Mouse (Mus musculus): Measurements from ENCODE around the gene Lelp1. TPM values are rescaled to one million over a fixed set of nuclear protein-coding genes. Genes with fewer than 3 reads are reported as not detected.

Lelp1 gene
- not detected in 2 replicates for polyA plus RNA-seq (2015; fragmentation: Nextera tagmentation; extraction: Ambion mirVana)

DNA sequence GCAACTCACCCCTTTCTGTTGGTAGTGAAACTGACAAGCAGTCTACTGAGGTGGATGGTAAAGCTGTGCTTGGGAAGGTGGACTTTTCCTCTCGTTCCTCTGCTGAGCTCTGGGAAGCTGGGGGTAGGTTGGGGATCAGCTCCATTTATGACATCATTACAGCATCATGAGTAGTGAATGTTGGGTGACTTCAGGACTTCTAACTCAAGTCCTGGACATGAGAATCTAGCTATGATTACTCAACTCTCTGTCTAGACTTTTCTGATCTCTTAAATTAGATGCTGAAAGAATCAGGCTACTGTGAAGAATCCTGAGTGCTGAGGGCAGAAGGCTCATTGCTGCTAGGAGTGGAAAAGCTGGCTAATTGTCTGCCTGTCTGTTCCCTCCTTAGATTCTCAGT is at the start of gene Lelp1:
TSS of gene Lelp1 (minus strand) at position 101 of the 400 bp plus-strand sequence.
- Histone ChIP-seq H3K4me1 (ENCODE audit: insufficient read depth, low read length) (no peaks in the 10 kb centered on the region), H3K9ac (replicated peaks; ENCODE audit: low read length) (no peak within 1 kb of the TSS), H3K27ac (ENCODE audit: low read length) (no peak within 1 kb of the TSS), H3K9me3 (ENCODE audit: low read length) (no peaks in the 10 kb centered on the region; the same call in 1 of the 2 replicates), H3K4me2 (replicated peaks; ENCODE audit: low read depth, low read length) (no peak within 1 kb of the TSS), H3K4me3 (ENCODE audit: low read length) (no peak within 1 kb of the TSS), H3K27me3 (ENCODE audit: insufficient read depth, low read length) (no peaks in the 10 kb centered on the region), H3K36me3 (ENCODE audit: insufficient read depth, low read length) (no peaks in the 10 kb centered on the region)
- 77% methylated on average over 1 of the region's 1 CpGs for WGBS
- ATAC-seq (ENCODE audit: low FRiP score, low TSS enrichment): no peak

DNA sequence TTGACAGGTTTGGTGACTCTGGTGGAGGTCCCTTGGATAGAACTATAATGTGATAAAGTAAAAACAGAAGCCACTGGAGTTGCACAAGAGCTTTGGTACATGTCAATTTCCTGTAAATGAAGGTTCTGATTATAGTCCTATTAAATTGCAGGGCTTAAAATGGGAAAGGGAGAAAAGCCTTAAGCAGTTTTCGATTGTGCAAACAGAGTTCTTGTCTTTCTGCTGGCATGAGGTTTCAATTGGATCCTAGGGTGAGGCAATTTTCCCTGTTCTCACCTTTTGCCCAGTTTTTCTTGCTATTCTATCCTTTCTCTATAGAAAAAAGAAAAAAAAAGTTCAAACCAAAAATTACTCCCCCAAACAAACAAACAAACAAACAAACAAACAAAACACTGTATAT is 34.3 kb upstream of the Lelp1 start:
- H3K4me3 ChIP-seq (ENCODE audit: low read length): no peak overlapping the region
- H3K27me3 ChIP-seq (ENCODE audit: insufficient read depth, low read length): no peaks in the 10 kb centered on the region
- H3K9ac ChIP-seq (replicated peaks; ENCODE audit: low read length): no peak overlapping the region
- no peaks in the 10 kb centered on the region for H3K36me3 ChIP-seq (ENCODE audit: insufficient read depth, low read length)
- ATAC-seq (ENCODE audit: low FRiP score, low TSS enrichment): no peak
- H3K4me2 ChIP-seq (replicated peaks; ENCODE audit: low read depth, low read length): no peak overlapping the region
- WGBS: 80% methylated on average over 1 of the region's 1 CpGs
- no peaks in the 10 kb centered on the region for H3K9me3 ChIP-seq (ENCODE audit: low read length)
- no peaks in the 10 kb centered on the region for H3K4me1 ChIP-seq (ENCODE audit: insufficient read depth, low read length)
- H3K27ac ChIP-seq (ENCODE audit: low read length): no peak overlapping the region

DNA sequence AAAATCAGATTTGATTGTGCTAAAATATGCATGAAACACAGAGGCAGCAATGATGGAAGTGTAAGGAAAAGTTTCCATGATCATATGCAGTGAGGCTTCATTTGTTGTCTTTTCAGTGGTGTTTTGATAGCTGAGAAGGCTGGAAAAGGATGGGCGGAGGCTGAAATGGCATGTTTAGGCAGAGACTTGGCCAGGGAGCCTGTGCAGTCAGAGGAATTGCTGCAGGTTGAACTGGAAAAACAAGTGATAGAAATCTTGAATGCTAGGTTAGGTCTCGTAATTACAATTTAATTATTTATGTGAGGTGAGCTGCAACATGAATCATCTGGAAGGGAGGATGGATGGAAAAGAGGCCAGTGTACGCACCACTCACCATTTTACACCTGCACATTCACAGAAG is 27.3 kb upstream of the Lelp1 start:
- no peaks in the 10 kb centered on the region for H3K9me3 ChIP-seq (ENCODE audit: low read length)
- WGBS: 53% methylated on average over 3 of the region's 3 CpGs
- no peak overlapping the region for H3K27ac ChIP-seq (ENCODE audit: low read length)

DNA sequence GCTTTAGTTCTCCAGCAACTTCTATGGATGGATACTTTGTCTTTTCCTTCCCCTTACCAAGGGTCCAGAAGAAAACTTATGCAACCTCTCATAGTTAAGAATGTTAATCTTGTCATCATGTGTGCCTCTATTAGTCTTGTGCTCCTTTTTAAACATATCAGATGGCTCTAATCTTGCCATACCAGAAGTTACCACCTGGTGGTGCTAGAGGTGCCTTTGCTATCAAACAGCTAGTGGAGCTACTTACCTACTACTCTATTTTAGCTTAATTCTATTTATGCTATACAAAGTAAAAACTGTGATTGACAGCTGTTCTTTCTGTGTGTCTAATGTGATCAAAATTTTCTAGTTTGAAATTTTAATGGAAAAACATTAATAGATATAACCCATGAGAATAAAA is 10.8 kb upstream of the Lelp1 start:
- no peaks in the 10 kb centered on the region for H3K9me3 ChIP-seq (ENCODE audit: low read length)
- H3K36me3 ChIP-seq (ENCODE audit: insufficient read depth, low read length): no peaks in the 10 kb centered on the region
- ATAC-seq (ENCODE audit: low FRiP score, low TSS enrichment): peak; percentile 70
- no peak overlapping the region for H3K27ac ChIP-seq (ENCODE audit: low read length)
- H3K4me1 ChIP-seq (ENCODE audit: insufficient read depth, low read length): 0 out of 2 replicates have a peak, but pooled peaks cover 3% of the 10 kb centered on the region
- no peak overlapping the region for H3K4me2 ChIP-seq (replicated peaks; ENCODE audit: low read depth, low read length)
- H3K9ac ChIP-seq (replicated peaks; ENCODE audit: low read length): no peak overlapping the region
- H3K4me3 ChIP-seq (ENCODE audit: low read length): no peak overlapping the region
- no peaks in the 10 kb centered on the region for H3K27me3 ChIP-seq (ENCODE audit: insufficient read depth, low read length)

More for the DNA sequence above, 27.3 kb upstream of the Lelp1 start:
- Histone ChIP-seq H3K27me3 (ENCODE audit: insufficient read depth, low read length) (no peaks in the 10 kb centered on the region), H3K4me1 (ENCODE audit: insufficient read depth, low read length) (no peaks in the 10 kb centered on the region), H3K4me3 (ENCODE audit: low read length) (no peak overlapping the region), H3K4me2 (replicated peaks; ENCODE audit: low read depth, low read length) (no peak overlapping the region), H3K36me3 (ENCODE audit: insufficient read depth, low read length) (no peaks in the 10 kb centered on the region), H3K9ac (replicated peaks; ENCODE audit: low read length) (no peak overlapping the region)
- ATAC-seq (ENCODE audit: low FRiP score, low TSS enrichment): no peak

DNA sequence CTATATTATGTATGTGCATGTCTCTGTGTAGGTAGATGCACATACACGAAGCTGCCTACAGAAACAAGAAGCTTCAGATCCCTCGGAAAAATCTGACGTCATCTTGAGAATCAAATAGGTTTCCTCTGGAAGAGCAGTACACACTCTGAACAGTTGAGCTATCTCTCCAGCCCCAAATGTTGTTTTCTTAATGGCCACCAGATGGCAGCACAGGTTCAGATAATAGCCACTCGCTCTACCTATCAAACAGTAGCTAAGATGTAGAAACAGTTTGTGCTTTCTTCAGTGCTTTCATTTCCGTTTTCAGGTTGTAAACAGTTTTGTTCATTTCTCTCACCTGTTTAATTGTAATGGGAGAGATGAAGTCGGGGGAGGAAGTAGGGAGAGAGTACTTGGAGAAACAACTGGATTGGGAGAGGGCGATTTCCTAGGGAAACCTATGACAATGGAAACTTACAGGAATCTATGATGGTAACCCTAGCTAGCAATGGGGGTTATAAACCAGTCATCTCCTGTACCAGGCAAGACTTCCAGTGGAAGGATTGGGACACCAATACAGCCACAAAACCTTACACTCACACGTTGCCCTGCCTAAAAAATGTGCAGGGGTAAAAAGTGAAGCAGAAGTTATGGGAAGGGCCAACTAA is 8.2 kb upstream of the Lelp1 start:
- 0 out of 2 replicates have a peak, but pooled peaks cover 3% of the 10 kb centered on the region for H3K4me1 ChIP-seq (ENCODE audit: insufficient read depth, low read length)
- ATAC-seq (ENCODE audit: low FRiP score, low TSS enrichment): peak; percentile 82; the same call in 1 of the 2 replicates
- no peaks in the 10 kb centered on the region for H3K9me3 ChIP-seq (ENCODE audit: low read length)
- no peak overlapping the region; the same call in 1 of the 2 replicates for H3K9ac ChIP-seq (replicated peaks; ENCODE audit: low read length)
- no peak overlapping the region for H3K4me3 ChIP-seq (ENCODE audit: low read length)
- no peak overlapping the region for H3K4me2 ChIP-seq (replicated peaks; ENCODE audit: low read depth, low read length)
- H3K27ac ChIP-seq (ENCODE audit: low read length): no peak overlapping the region
- WGBS: 21% methylated on average over 8 of the region's 8 CpGs
- H3K36me3 ChIP-seq (ENCODE audit: insufficient read depth, low read length): no peaks in the 10 kb centered on the region
- H3K27me3 ChIP-seq (ENCODE audit: insufficient read depth, low read length): no peaks in the 10 kb centered on the region

DNA sequence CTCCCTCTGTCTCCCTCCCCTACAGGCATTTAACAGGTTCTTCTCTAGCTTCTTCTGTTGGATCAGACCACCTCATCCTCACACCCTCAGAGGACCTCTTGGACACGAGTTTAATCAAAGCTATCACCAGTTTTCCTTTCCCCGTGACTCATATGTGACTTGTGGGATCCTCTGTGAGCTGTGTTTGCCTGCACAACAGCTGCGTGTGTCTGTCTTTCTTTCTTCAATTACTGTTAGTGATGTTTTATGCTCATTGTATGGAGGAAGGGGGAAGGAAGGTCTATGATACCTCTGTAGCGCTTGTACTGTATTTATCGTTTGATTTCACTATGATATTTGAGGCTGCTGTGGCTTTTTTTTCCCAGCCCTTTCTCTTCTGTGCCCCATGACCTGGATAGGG is 5.4 kb upstream of the Lelp1 start:
- ATAC-seq (ENCODE audit: low FRiP score, low TSS enrichment): no peak
- Histone ChIP-seq H3K36me3 (ENCODE audit: insufficient read depth, low read length) (no peaks in the 10 kb centered on the region), H3K27me3 (ENCODE audit: insufficient read depth, low read length) (no peaks in the 10 kb centered on the region), H3K4me3 (ENCODE audit: low read length) (no peak overlapping the region), H3K9ac (replicated peaks; ENCODE audit: low read length) (no peak overlapping the region), H3K4me1 (ENCODE audit: insufficient read depth, low read length) (0 out of 2 replicates have a peak, but pooled peaks cover 3% of the 10 kb centered on the region), H3K27ac (ENCODE audit: low read length) (no peak overlapping the region), H3K4me2 (replicated peaks; ENCODE audit: low read depth, low read length) (no peak overlapping the region), H3K9me3 (ENCODE audit: low read length) (no peaks in the 10 kb centered on the region)
- WGBS: 74% methylated on average over 5 of the region's 5 CpGs

DNA sequence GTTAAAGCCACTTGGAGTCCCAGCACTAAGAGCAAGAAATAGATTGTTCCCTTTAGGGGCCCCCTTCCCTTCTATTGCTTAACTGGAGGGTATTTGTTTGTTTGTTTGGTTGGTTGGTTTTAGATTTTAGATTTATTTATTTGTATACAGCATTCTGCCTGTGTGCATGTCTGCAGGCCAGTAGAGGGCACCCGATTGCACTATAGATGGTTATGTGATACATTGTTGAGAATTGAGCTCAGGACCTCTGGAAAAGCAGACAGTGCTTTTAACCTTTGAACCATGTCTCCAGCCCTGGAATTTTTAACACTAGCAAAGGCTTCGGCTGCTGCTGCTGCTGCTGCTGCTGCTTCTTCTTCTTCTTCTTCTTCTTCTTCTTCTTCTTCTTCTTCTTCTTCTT is 4.9 kb upstream of the Lelp1 start:
- Histone ChIP-seq H3K27me3 (ENCODE audit: insufficient read depth, low read length) (no peaks in the 10 kb centered on the region), H3K36me3 (ENCODE audit: insufficient read depth, low read length) (no peaks in the 10 kb centered on the region), H3K4me3 (ENCODE audit: low read length) (no peak overlapping the region), H3K4me1 (ENCODE audit: insufficient read depth, low read length) (0 out of 2 replicates have a peak, but pooled peaks cover 3% of the 10 kb centered on the region), H3K27ac (ENCODE audit: low read length) (no peak overlapping the region), H3K9me3 (ENCODE audit: low read length) (no peaks in the 10 kb centered on the region), H3K4me2 (replicated peaks; ENCODE audit: low read depth, low read length) (no peak overlapping the region), H3K9ac (replicated peaks; ENCODE audit: low read length) (no peak overlapping the region)
- ATAC-seq (ENCODE audit: low FRiP score, low TSS enrichment): no peak
- WGBS: 16% methylated on average over 2 of the region's 2 CpGs

DNA sequence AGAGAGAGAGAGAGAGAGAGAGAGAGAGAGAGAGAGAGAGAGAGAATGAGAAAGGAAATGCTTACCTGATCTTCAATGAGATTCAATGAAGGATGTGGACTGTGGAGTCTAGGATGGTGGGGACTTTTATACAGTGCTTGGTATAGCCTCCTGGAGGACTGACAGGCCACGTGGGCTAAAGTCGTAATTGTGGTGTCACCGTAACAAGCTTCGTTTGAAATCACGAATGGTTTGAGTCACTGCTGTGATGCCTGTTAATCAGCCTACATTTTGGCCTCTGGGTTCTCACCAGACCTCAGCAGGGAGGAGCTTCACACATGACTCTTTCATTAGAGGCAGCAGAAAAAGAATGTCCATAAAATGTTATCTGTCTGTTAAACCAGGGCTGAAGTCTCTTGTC is 18.7 kb downstream of the Lelp1 start, which contains the start of gene Prr9:
TSS of gene Prr9 (minus strand) at position 101 of the 400 bp plus-strand sequence.
- no peak for ATAC-seq (ENCODE audit: low FRiP score, low TSS enrichment)
- WGBS: 66% methylated on average over 5 of the region's 5 CpGs
- H3K4me3 ChIP-seq (ENCODE audit: low read length): no peak within 1 kb of the TSS
- no peak within 1 kb of the TSS for H3K4me2 ChIP-seq (replicated peaks; ENCODE audit: low read depth, low read length)
- H3K9ac ChIP-seq (replicated peaks; ENCODE audit: low read length): no peak within 1 kb of the TSS
- no peaks in the 10 kb centered on the region for H3K4me1 ChIP-seq (ENCODE audit: insufficient read depth, low read length)
- no peaks in the 10 kb centered on the region for H3K27me3 ChIP-seq (ENCODE audit: insufficient read depth, low read length)
- no peak within 1 kb of the TSS for H3K27ac ChIP-seq (ENCODE audit: low read length)
- no peaks in the 10 kb centered on the region for H3K9me3 ChIP-seq (ENCODE audit: low read length)
- H3K36me3 ChIP-seq (ENCODE audit: insufficient read depth, low read length): no peaks in the 10 kb centered on the region

DNA sequence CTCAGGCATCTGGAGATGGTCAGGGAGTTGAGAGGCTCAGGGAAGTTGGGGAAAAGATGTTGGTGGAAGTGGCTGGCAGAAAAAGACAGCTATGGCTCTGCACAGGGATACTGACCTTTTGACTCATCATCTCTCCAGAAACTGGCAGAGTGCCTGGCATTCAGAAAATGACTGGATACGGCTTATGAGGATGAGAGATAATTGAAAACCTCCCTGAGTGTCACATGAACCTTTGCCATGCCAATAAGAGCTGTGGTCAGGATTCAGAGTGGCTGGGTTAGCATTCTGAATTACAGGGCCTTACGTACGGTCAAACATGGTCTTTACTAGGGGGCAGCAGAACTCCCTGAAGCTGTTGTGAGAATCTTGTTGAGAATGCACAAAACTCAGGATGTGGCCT is 21.6 kb downstream of the Lelp1 start:
- H3K9ac ChIP-seq (replicated peaks; ENCODE audit: low read length): no peak overlapping the region
- ATAC-seq (ENCODE audit: low FRiP score, low TSS enrichment): no peak
- H3K27me3 ChIP-seq (ENCODE audit: insufficient read depth, low read length): no peaks in the 10 kb centered on the region
- H3K4me1 ChIP-seq (ENCODE audit: insufficient read depth, low read length): no peaks in the 10 kb centered on the region
- no peaks in the 10 kb centered on the region for H3K9me3 ChIP-seq (ENCODE audit: low read length)
- 82% methylated on average over 3 of the region's 3 CpGs for WGBS
- no peak overlapping the region for H3K4me3 ChIP-seq (ENCODE audit: low read length)
- H3K36me3 ChIP-seq (ENCODE audit: insufficient read depth, low read length): no peaks in the 10 kb centered on the region
- H3K4me2 ChIP-seq (replicated peaks; ENCODE audit: low read depth, low read length): no peak overlapping the region
- no peak overlapping the region for H3K27ac ChIP-seq (ENCODE audit: low read length)

DNA sequence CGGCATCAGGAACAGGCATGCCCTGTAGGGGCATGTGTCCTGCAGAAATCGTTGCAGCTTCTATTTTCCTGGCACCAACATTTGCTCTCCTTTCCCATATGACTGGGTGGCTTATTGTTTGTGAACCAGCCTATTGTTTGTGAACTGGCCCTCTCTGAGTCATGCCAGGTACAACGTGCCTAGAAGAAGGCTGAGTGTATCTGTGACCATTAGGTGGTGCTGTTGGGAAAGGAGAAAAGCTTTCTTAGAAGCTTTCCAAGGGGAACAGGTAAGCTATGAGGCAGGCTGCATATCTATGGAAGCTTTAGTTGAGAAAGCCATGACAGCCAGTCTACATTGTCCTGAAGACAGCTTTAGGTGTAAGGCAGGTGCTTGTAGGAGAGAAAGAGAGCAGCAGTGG is 24.6 kb downstream of the Lelp1 start:
- Histone ChIP-seq H3K4me2 (replicated peaks; ENCODE audit: low read depth, low read length) (no peak overlapping the region), H3K9me3 (ENCODE audit: low read length) (no peaks in the 10 kb centered on the region), H3K27ac (ENCODE audit: low read length) (no peak overlapping the region), H3K4me3 (ENCODE audit: low read length) (no peak overlapping the region), H3K4me1 (ENCODE audit: insufficient read depth, low read length) (no peaks in the 10 kb centered on the region), H3K27me3 (ENCODE audit: insufficient read depth, low read length) (no peaks in the 10 kb centered on the region), H3K36me3 (ENCODE audit: insufficient read depth, low read length) (no peaks in the 10 kb centered on the region), H3K9ac (replicated peaks; ENCODE audit: low read length) (no peak overlapping the region)
- ATAC-seq (ENCODE audit: low FRiP score, low TSS enrichment): peak; percentile 65; the same call in 1 of the 2 replicates
- WGBS: 28% methylated on average over 3 of the region's 3 CpGs
